Mouse (Mus musculus): ENCODE data around the gene Gm5737.

Gm5737 gene

GRCm38 (mm10) chr7:120811834-120812415 is at the start of gene Gm5737:
Gm5737 (plus strand) TSS chr7:120812365.
- no peak for DNase-seq

DNA sequence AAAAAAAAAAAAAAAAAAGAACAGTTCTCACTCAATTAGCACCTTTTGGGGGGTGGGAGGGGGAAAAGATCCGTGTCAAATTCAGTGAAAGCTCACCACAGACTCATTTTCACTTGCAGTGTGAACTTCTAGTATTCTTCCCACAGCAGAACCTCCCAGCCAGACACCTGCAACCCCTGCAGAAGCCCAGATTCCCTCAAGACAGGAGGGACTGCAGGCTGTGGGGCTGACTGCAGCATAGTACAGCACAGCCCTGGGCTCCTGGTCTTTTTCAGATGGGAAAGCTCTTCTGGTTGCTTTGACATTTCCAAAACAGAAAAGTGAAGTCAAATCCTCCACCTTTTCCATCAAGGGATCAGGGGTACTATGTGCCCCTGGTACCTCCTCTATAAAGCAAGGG is 44.8 kb upstream of the Gm5737 start:
- DNase-seq, result no peak

GRCm38 (mm10) chr7:120771389-120771788 is 40.8 kb upstream of the Gm5737 start:
- no peak for DNase-seq

DNA sequence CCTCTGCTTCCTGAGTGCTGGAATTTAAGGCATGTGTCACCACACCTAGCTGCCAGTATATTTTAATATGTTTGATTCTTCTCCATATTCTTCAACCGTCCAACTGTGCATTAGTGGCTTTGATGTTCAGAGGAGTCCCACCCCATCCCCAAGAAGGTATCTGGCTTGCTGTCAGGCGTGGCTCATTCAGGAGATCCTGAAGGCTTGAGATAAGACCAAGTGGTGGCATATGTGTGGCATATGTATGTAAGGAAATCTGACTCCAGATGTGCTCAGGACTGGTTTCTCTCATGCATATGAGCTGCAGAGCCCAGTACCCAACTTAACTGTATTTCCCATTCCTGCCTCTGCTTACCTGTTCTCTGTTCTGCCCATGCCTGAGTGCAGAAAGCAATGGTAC is 34.2 kb upstream of the Gm5737 start:
- DNase-seq, result no peak

DNA sequence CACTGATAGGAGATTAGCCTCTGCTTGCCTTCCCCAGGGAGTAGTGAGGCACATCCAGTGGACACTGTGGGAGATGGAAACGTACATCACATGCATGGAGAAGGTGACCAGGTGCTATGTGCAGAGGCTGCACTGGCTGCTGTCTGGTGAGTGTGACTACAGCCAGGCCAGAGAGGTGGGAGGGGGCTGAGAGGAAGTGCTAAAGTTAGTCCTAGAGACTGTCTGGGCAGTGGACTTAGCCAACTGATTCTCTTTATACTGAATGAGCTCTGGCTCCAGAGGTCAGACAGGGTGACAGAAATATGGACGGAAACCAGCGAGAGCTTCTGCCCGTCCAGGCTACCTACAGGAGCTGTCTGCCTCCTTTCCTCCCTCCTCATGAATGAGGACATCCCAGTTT is 16.6 kb upstream of the Gm5737 start:
- no peak for DNase-seq

- no peak for DNase-seq
Measured at GRCm38 (mm10) chr7:120796369-120796768, 15.8 kb upstream of the Gm5737 start.

GRCm38 (mm10) chr7:120803268-120803667 is 8.9 kb upstream of the Gm5737 start:
- DNase-seq, result no peak

DNA sequence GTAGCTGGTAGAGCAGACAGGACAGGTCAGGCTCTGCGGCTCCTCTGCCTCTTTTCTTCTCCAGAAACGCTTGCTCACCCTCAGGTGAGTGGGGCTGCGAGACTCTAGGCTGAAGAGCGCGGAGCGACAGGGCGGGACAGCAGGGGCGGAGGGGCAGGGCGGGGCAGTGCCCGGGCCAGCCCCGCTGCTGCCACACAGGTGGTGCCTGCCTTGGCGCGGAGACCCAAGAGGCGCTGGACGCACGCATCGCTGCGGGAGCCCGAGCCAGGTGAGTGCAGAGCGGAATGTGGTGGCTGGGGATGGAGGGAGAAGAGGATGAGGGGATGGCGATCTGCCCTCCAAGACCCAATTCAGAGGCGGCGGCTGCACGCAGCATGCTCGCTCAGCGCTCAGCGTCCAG is 2.5 kb upstream of the Gm5737 start:
- no peak for DNase-seq

GRCm38 (mm10) chr7:120817552-120817951 is 5.4 kb downstream of the Gm5737 start:
- no peak for DNase-seq

GRCm38 (mm10) chr7:120819386-120819785 is 7.2 kb downstream of the Gm5737 start:
- no peak for DNase-seq

DNA sequence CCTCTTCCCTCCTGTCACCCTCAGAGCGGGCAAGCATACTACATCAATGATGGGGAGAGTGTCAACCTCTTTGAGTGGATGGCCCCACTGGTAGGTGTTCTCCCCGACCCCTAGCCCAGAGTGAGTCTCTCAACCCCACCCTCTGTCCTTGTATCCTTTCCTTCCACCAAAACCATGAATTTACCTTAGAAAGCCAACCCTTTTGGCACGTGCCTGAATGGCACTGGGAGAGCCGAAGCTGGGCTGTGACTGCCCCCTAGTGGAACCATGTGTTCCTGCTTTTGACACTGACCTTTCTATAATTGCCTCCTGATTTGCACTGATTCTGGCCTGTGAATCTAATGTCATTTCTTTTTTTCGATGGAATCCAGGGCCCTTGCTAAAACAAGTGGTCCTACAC is 11.1 kb downstream of the Gm5737 start:
- peak; percentile 75 for DNase-seq

- no peak for DNase-seq
Measured at GRCm38 (mm10) chr7:120825097-120825496, 12.9 kb downstream of the Gm5737 start.

DNA sequence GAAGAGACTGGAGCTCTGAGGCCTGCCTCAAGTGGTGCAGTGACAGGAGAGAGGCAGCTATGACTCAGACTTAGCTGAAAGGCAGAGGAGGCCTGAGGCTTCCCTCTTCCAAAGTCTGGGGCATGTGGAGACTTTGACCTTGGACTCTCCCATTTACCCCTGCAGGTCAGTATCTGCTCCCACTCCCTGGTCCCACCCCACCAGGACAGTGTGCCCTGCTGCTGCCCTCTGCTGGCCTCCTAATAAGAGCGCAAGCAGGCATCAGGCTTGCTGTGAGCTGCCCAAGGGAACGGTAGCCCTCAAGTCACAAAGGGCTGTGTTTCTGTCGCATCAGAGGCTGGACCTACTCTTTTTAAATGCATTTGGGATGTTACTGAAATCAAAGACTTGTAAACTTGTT is 14.2 kb downstream of the Gm5737 start:
- peak; percentile 65 for DNase-seq

DNA sequence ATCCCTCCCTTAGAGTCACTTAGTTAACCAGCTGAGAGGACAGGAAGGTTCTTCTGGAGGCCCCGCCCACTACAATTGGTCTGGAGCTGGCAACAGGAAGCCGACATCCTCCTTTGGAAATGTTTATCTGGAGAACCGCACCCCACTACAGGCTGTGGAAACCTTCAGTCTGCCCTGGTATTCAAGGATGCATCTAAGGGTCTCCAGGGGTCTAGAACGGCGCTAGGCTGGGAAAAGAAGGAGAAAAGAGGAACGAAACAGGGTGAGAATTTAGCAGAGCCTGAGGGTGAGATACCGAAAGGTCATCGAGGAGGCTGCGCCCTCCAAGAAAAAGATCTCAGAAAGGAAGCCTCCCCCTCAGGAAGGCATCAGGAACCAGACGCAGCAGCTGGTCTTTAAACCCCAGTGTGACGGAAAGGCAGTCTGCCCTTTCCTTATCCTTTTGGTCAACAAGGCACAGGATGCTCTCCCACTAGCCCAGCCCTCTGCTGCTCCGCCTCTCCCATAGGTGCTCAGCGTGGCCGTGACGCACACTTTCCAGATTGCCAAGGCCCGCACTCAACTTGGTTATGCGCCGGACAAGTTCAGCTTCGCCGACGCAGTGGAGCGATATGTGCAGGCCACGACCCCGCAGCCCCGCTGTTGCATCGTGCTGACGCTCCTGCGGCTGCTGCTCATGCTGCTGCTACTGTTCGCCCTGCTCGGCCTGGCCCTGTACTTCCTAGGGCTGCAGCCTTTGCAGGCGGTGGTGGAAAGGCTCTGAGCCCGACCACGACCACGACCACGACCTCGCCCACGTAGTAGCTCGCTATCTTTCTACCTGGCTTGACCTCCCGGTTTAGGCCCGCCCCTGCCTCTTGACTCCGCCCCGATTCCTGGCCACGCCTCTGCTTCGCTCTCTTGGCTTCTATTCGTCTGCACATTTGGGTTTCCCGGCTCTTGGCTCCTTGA is 18.5 kb downstream of the Gm5737 start:
- DNase-seq, result peak; percentile 87

GRCm38 (mm10) chr7:120834426-120834825 is 22.3 kb downstream of the Gm5737 start:
- no peak for DNase-seq

GRCm38 (mm10) chr7:120834863-120835372 is 22.8 kb downstream of the Gm5737 start:
- DNase-seq, result peak; percentile 86

DNA sequence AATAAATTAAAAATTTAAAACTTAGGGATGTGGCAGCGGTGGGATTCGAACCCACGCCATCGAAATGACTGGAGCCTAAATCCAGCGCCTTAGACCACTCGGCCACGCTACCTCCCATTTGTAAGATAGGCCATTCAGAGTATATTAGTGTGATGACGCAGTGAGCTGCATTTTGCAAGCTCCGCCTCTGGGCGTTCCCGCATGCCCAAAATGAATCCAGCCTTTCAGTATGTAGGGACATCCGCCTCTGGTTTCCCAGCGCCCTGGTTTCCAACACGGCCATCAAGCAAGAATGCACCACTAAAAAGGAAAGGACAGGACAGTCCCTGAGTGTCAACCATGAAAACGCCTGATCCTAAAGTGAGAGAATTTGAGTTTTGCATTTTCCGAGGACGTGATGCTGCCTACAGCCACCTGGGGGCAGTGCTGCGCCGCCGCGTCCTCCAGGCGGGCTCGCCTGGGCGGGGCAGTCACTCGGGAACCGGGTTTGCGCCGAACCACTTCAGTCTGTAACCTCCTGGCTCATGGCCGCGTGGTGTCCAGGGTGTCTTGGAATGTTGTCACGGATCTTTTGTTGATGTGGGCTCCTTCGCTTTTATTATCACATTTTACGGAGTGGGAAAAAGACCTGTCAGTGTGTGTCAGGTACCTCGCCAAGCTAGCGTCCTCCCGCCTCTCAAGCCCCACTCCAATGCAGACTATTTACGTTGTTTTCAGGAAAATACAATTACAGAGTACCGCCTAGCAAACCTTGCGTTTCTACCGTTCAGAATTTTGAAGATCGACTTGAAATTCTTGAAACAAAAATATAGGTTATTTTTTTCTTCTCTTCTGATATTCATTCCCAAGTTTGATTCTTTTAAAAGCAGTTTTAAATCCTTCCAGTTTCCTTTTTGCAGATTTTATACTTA is 23.5 kb downstream of the Gm5737 start:
- peak; percentile 96 for DNase-seq

GRCm38 (mm10) chr7:120836361-120836760 is 24.2 kb downstream of the Gm5737 start:
- peak; percentile 41 for DNase-seq

GRCm38 (mm10) chr7:120838436-120839160 is 26.4 kb downstream of the Gm5737 start:
- DNase-seq, result no peak

- no peak for DNase-seq
Measured at GRCm38 (mm10) chr7:120839786-120840185, 27.6 kb downstream of the Gm5737 start.

DNA sequence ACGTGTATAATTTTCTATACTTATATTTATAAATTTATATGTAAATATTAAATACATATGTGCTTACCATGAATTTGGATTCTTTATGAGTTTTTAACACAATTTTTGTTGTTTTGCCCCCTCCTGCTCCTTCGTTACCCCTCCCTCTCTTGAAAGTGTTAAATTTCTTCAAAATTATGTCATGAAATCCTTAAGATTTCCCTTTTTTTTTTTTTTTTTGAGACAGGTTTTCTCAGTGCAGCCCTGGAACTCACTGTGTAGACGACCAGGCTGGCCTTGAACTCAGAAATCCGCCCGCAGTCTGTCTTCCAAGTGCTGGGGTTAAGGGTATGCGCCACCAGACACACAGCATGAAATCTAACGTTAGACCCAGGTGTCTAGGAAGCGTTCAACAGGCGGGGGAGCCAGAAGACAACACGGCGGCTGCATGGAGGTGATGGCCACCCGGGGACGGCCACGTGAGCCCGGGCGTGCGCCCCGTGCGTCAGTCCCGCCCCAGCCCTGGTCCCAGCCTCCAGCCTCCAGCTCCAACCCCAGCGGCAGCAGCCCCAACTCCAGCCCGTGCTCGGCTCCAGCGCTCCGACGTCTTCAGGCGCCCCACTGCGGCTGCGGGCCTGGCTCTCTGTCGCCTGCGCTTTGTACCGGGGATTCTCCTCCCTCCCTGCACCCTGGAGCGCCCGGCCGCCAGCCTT is 30.3 kb downstream of the Gm5737 start, which contains the start of gene Eef2k:
Gene Eef2k, plus strand, starts transcription at position 487 of the 692 bp plus-strand sequence.
- peak; percentile 89 for DNase-seq
